Mouse (Mus musculus) liver, adult 2 months (tissue): ENCODE data around the gene Cux1.

Experiments used
- CTCF ChIP-seq: fragments of 200-500 bp; IDR thresholded peaks from 2 replicates; pipeline ENCODE4 v1.5.1; 2011; ENCODE audit warnings: low read depth, low read length, control low read depth
- POLR2A ChIP-seq: fragments of 200-500 bp; IDR thresholded peaks from 2 replicates; pipeline ENCODE4 v1.6.1; 2011; ENCODE audit warnings: low read length, control low read depth; ENCODE audit not compliant: insufficient read depth; ENCODE audit errors: extremely low read depth

GRCm38 (mm10) chr5:136215958-136216357, 351.3 kb downstream of the Cux1 start:
- TF ChIP-seq CTCF: no peak
- TF ChIP-seq POLR2A: no peak
